Mouse (Mus musculus) myocyte (in vitro differentiated cells): ENCODE data around the gene Zfp574. TPM values are rescaled to one million over a fixed set of nuclear protein-coding genes. Genes with fewer than 3 reads are reported as not detected.

Experiments used
- H3K27me3 ChIP-seq: one replicate; pipeline ENCODE4 v1.6.1; 2011; ENCODE audit not compliant: control insufficient read depth, insufficient read depth, insufficient read length
- H3K36me3 ChIP-seq: one replicate; pipeline ENCODE4 v1.6.1; 2011; ENCODE audit not compliant: control insufficient read depth, insufficient read depth
- H3K4me2 ChIP-seq: one replicate; pipeline ENCODE4 v1.6.1; 2011; ENCODE audit warnings: low read depth, control low read depth
- H3K4me3 ChIP-seq: one replicate; pipeline ENCODE4 v1.5.1; 2011; ENCODE audit warnings: mild to moderate bottlenecking, control low read depth, moderate library complexity
- H3K79me2 ChIP-seq: one replicate; pipeline ENCODE4 v1.6.1; 2011; ENCODE audit not compliant: control insufficient read depth, insufficient read depth
- H3ac ChIP-seq: one replicate; pipeline ENCODE4 v1.6.1; 2011; ENCODE audit not compliant: control insufficient read depth, insufficient read length
- CEBPB ChIP-seq: IDR thresholded peaks from 2 replicates; pipeline ENCODE4 v1.6.1; 2011; ENCODE audit warnings: mild to moderate bottlenecking, moderate library complexity; ENCODE audit not compliant: poor library complexity, insufficient read depth, severe bottlenecking
- E2F4 ChIP-seq: IDR thresholded peaks from one replicate; pipeline ENCODE4 v1.6.1; 2011; ENCODE audit warnings: mild to moderate bottlenecking, control low read depth, moderate library complexity; ENCODE audit not compliant: insufficient read depth
- MAX ChIP-seq: IDR thresholded peaks from one replicate; pipeline ENCODE4 v1.6.1; 2011; ENCODE audit warnings: low read depth, mild to moderate bottlenecking, control low read depth
- MYOD1 ChIP-seq, 3 experiments: IDR thresholded peaks; one replicate each; pipeline ENCODE4 v1.6.1; 2011; ENCODE audit warnings: control low read depth in 2 of 3, low read depth in 2 of 3, mild to moderate bottlenecking in 2 of 3, moderate library complexity in 1 of 3; ENCODE audit not compliant: insufficient read length in 2 of 3, control insufficient read depth in 1 of 3
- MYOG ChIP-seq, 3 experiments: IDR thresholded peaks; one replicate each; pipeline ENCODE4 v1.6.1; 2011; ENCODE audit warnings: control low read depth in 2 of 3, low read depth in 2 of 3, mild to moderate bottlenecking in 2 of 3; ENCODE audit not compliant: insufficient read length in 2 of 3, control insufficient read depth in 1 of 3, insufficient read depth in 1 of 3
- POLR2A ChIP-seq: IDR thresholded peaks from one replicate; pipeline ENCODE4 v1.6.1; 2011; ENCODE audit warnings: low read depth, mild to moderate bottlenecking, control low read depth, moderate library complexity; ENCODE audit not compliant: insufficient read length
- POLR2AphosphoS2 ChIP-seq: IDR thresholded peaks from one replicate; pipeline ENCODE4 v1.6.1; 2011; ENCODE audit warnings: low read depth, control low read depth; ENCODE audit not compliant: insufficient read length
- REST ChIP-seq: IDR thresholded peaks from one replicate; pipeline ENCODE4 v1.6.1; 2011; ENCODE audit warnings: mild to moderate bottlenecking, control low read depth, moderate library complexity; ENCODE audit not compliant: insufficient read depth, insufficient read length
- SRF ChIP-seq: IDR thresholded peaks from one replicate; pipeline ENCODE4 v1.6.1; 2011; ENCODE audit warnings: low read depth; ENCODE audit not compliant: control insufficient read depth, insufficient read length
- TCF12 ChIP-seq: IDR thresholded peaks from one replicate; pipeline ENCODE4 v1.6.1; 2011; ENCODE audit warnings: mild to moderate bottlenecking, control low read depth; ENCODE audit not compliant: poor library complexity, insufficient read depth, severe bottlenecking
- TCF3 ChIP-seq: IDR thresholded peaks from one replicate; pipeline ENCODE4 v1.6.1; 2011; ENCODE audit warnings: low read depth, control low read depth; ENCODE audit not compliant: insufficient read length
- USF1 ChIP-seq: IDR thresholded peaks from one replicate; pipeline ENCODE4 v1.6.1; 2011; ENCODE audit warnings: low read depth, mild to moderate bottlenecking, control low read depth, moderate library complexity
- polyA plus RNA-seq: library from polyadenylated mRNA; unstranded; fragments of >200 nt; fragmentation: generic; extraction: Trizol; gene quantifications from one replicate; pipeline ENCODE4 v1.2.1, GENCODE M21; 2012; ENCODE audit warnings: missing spikeins

Zfp574 gene
- polyA plus RNA-seq, 1 experiment, result 10.8 TPM

- Histone ChIP-seq H3K79me2 (no peaks in the 10 kb centered on the region), H3K27me3 (peaks cover 82% of the 10 kb centered on the region), H3K36me3 (no peaks in the 10 kb centered on the region), H3K4me3 (no peak overlapping the region), H3K4me2 (no peak overlapping the region), H3ac (no peak overlapping the region)
- TF ChIP-seq POLR2AphosphoS2 (no peak), TCF12 (no peak), POLR2A (no peak), CEBPB (no peak), MYOG (IDR thresholded peaks at IDR 0.05; ENCODE audit: control insufficient read depth in 1 of 3, insufficient read depth in 1 of 3, insufficient read length in 2 of 3, low read depth in 2 of 3) (no peak), REST (no peak), SRF (no peak), MYOD1 (IDR thresholded peaks at IDR 0.05; ENCODE audit: control insufficient read depth in 1 of 3, insufficient read length in 2 of 3, low read depth in 2 of 3) (no peak), USF1 (no peak), E2F4 (no peak), MAX (no peak), TCF3 (no peak)
These were observed 57.1 kb downstream of the Zfp574 start for GRCm38 (mm10) chr7:25129390-25129979.

DNA sequence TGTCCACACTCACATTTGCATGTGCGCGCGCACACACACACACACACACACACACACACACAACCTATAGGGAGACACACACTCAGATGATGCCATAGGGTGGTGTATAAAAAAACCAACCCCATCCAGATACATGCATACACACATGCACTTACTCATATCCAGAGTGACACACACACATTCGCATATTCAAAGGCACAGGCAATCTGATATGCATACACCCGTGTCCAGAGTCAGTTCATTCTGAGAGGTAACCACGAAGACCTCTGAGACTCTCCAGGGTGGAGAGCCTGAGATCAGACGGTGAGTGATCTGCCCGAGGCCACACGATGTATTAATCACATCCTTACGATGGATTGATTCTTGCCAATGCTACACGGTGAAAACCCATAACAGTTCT is 58.2 kb downstream of the Zfp574 start:
- Histone ChIP-seq H3K4me2 (no peak overlapping the region), H3K27me3 (peaks cover 91% of the 10 kb centered on the region), H3K79me2 (no peaks in the 10 kb centered on the region), H3ac (no peak overlapping the region), H3K36me3 (no peaks in the 10 kb centered on the region), H3K4me3 (no peak overlapping the region)
- TF ChIP-seq POLR2AphosphoS2 (no peak), SRF (no peak), E2F4 (no peak), USF1 (no peak), MYOD1 (IDR thresholded peaks at IDR 0.05; ENCODE audit: control insufficient read depth in 1 of 3, insufficient read length in 2 of 3, low read depth in 2 of 3) (no peak), CEBPB (no peak), MAX (no peak), MYOG (IDR thresholded peaks at IDR 0.05; ENCODE audit: control insufficient read depth in 1 of 3, insufficient read depth in 1 of 3, insufficient read length in 2 of 3, low read depth in 2 of 3) (no peak), POLR2A (no peak)

- no peaks in the 10 kb centered on the region for H3K79me2 ChIP-seq
- H3K27me3 ChIP-seq, result peaks cover 90% of the 10 kb centered on the region
- H3K36me3 ChIP-seq, result no peaks in the 10 kb centered on the region
- no peak for TF ChIP-seq POLR2AphosphoS2
- TF ChIP-seq E2F4, result no peak
- no peak for TF ChIP-seq MAX
- TF ChIP-seq CEBPB, result no peak
- TF ChIP-seq SRF, result no peak
- TF ChIP-seq TCF12, result no peak
- TF ChIP-seq MYOG (IDR thresholded peaks at IDR 0.05; ENCODE audit: control insufficient read depth in 1 of 3, insufficient read depth in 1 of 3, insufficient read length in 2 of 3, low read depth in 2 of 3), result no peak
- no peak for TF ChIP-seq REST
- no peak for TF ChIP-seq TCF3
- TF ChIP-seq USF1, result no peak
- TF ChIP-seq MYOD1 (IDR thresholded peaks at IDR 0.05; ENCODE audit: control insufficient read depth in 1 of 3, insufficient read length in 2 of 3, low read depth in 2 of 3), result no peak
- no peak for TF ChIP-seq POLR2A
- H3ac ChIP-seq, result no peak overlapping the region
- no peak overlapping the region for H3K4me2 ChIP-seq
- H3K4me3 ChIP-seq, result no peak overlapping the region
These were observed 58.9 kb downstream of the Zfp574 start for GRCm38 (mm10) chr7:25131247-25131646.

- H3K36me3 ChIP-seq, result no peaks in the 10 kb centered on the region
- H3ac ChIP-seq, result no peak overlapping the region
- no peak for TF ChIP-seq POLR2A
- TF ChIP-seq TCF12, result no peak
- no peak for TF ChIP-seq MYOG (IDR thresholded peaks at IDR 0.05; ENCODE audit: control insufficient read depth in 1 of 3, insufficient read depth in 1 of 3, insufficient read length in 2 of 3, low read depth in 2 of 3)
- TF ChIP-seq E2F4, result no peak
- TF ChIP-seq USF1, result no peak
- no peak for TF ChIP-seq MAX
- no peak for TF ChIP-seq TCF3
- TF ChIP-seq POLR2AphosphoS2, result no peak
- TF ChIP-seq SRF, result no peak
- no peak for TF ChIP-seq CEBPB
- no peak for TF ChIP-seq MYOD1 (IDR thresholded peaks at IDR 0.05; ENCODE audit: control insufficient read depth in 1 of 3, insufficient read length in 2 of 3, low read depth in 2 of 3)
- no peak for TF ChIP-seq REST
- no peak overlapping the region for H3K4me2 ChIP-seq
- H3K79me2 ChIP-seq, result no peaks in the 10 kb centered on the region
- peaks cover 84% of the 10 kb centered on the region for H3K27me3 ChIP-seq
- H3K4me3 ChIP-seq, result no peak overlapping the region
These were observed 60.1 kb downstream of the Zfp574 start for GRCm38 (mm10) chr7:25132318-25132960.

Other genes starting within 250 kb of the Zfp574 start
- gene Gm9844, start 210.4 kb upstream of the Zfp574 start, polyA plus RNA-seq, result 79.9 TPM
- not detected for gene Lypd4, start 202.6 kb upstream of the Zfp574 start, polyA plus RNA-seq
- gene Dmrtc2, start 202.5 kb upstream of the Zfp574 start, polyA plus RNA-seq, result not detected
- 1,912 TPM for gene Rps19, start 188.2 kb upstream of the Zfp574 start, polyA plus RNA-seq
- 0.12 TPM for gene Cd79a, start 175.2 kb upstream of the Zfp574 start, polyA plus RNA-seq
- gene Arhgef1, start 169.7 kb upstream of the Zfp574 start, polyA plus RNA-seq, result 51.4 TPM
- gene Gm4881, start 128.1 kb upstream of the Zfp574 start, polyA plus RNA-seq, result not detected
- gene Rabac1, start 99.8 kb upstream of the Zfp574 start, polyA plus RNA-seq, result 309 TPM
- 6.6 TPM for gene Atp1a3, start 66.6 kb upstream of the Zfp574 start, polyA plus RNA-seq
- gene Grik5, start 221 bp upstream of the Zfp574 start, polyA plus RNA-seq, result 14.7 TPM
- gene Pou2f2, start 107.2 kb downstream of the Zfp574 start, polyA plus RNA-seq, result 0.01 TPM
- 8.8 TPM for gene Dedd2, start 148.0 kb downstream of the Zfp574 start, polyA plus RNA-seq
- gene Zfp526, start 148.9 kb downstream of the Zfp574 start, polyA plus RNA-seq, result 5.6 TPM
- 69.4 TPM for gene Gsk3a, start 165.3 kb downstream of the Zfp574 start, polyA plus RNA-seq
- 42.5 TPM for gene Erf, start 178.2 kb downstream of the Zfp574 start, polyA plus RNA-seq
- 65.8 TPM for gene Cic, start 195.1 kb downstream of the Zfp574 start, polyA plus RNA-seq
- 54.0 TPM for gene Pafah1b3, start 225.4 kb downstream of the Zfp574 start, polyA plus RNA-seq
- gene Prr19, start 228.8 kb downstream of the Zfp574 start, polyA plus RNA-seq, result not detected
- gene Tmem145, start 233.5 kb downstream of the Zfp574 start, polyA plus RNA-seq, result 0.02 TPM
- 41.0 TPM for gene Megf8, start 244.6 kb downstream of the Zfp574 start, polyA plus RNA-seq